ENCODE assay signal across 17 mouse cellular contexts in genomic region chr14:72002205-72003138, GRCm38 (mm10).
DNase-seq lines count a peak whose midpoint lies in the region; ATAC-seq and TF ChIP-seq lines count a peak whose summit lies in the region.
"Had no signal": no experiment of that assay in that cellular context is flagged by ENCODE, and none has a peak within 500 bp of the region (broad histone marks: within the 10 kb centered on the region; RNA-seq: fewer than 3 reads in every experiment).

No protein-coding gene starts in this region.

- DNase-seq in lung, postnatal 25 days (ENCODE audit: low spot score): no peak
- peak; percentile 32 for DNase-seq in embryonic facial prominence, embryonic 14.5 days (ENCODE audit: low spot score)
- peak; percentile 22 to 23 for DNase-seq in right cerebral cortex, postnatal 10 days (ENCODE audit: low spot score in 2 of 2)
- no peak for DNase-seq in heart, postnatal 4 days
- no peak for DNase-seq in thymus, postnatal 25 days
- DNase-seq: cerebellum, adult 18-20 months; forebrain, postnatal 0 days; lung, postnatal 4 days had no signal

- H3K27ac ChIP-seq in intestine, embryonic 15.5 days: peak overlapping the region; percentile 3
- no peak overlapping the region for H3K27ac ChIP-seq in intestine, postnatal 0 days (ENCODE audit: low read depth, low read length)
- H3K27ac ChIP-seq in lung, embryonic 15.5 days: no peak overlapping the region
- H3K27ac ChIP-seq in embryonic facial prominence, embryonic 14.5 days (replicated peaks; ENCODE audit: low read depth, low read length): 0 out of 2 replicates have a peak overlapping the region, but pooled peaks have one; percentile 8
- H3K27ac ChIP-seq: heart, embryonic 15.5 days; layer of hippocampus, adult 2 months; liver, embryonic 14.5 days; midbrain, embryonic 12.5 days; neural tube, embryonic 13.5 days had no signal

- no peak overlapping the region for H3K4me3 ChIP-seq in intestine, embryonic 15.5 days (replicated peaks)
- H3K4me3 ChIP-seq in intestine, postnatal 0 days (ENCODE audit: low read depth, low read length): no peak overlapping the region
- H3K4me3 ChIP-seq in lung, embryonic 15.5 days: no peak overlapping the region
- H3K4me3 ChIP-seq in embryonic facial prominence, embryonic 14.5 days (ENCODE audit: low read depth, low read length): no peak overlapping the region
- H3K4me3 ChIP-seq: heart, embryonic 15.5 days; layer of hippocampus, adult 2 months; midbrain, embryonic 12.5 days; neural tube, embryonic 13.5 days had no signal

- H3K27me3 ChIP-seq in intestine, embryonic 15.5 days (replicated peaks): no peaks in the 10 kb centered on the region
- no peaks in the 10 kb centered on the region for H3K27me3 ChIP-seq in intestine, postnatal 0 days (replicated peaks; ENCODE audit: control insufficient read depth, insufficient read depth, low read length)
- H3K27me3 ChIP-seq in lung, embryonic 15.5 days: no peaks in the 10 kb centered on the region
- no peaks in the 10 kb centered on the region for H3K27me3 ChIP-seq in embryonic facial prominence, embryonic 14.5 days (replicated peaks; ENCODE audit: control insufficient read depth, insufficient read depth, low read length)
- H3K27me3 ChIP-seq: heart, embryonic 15.5 days; midbrain, embryonic 12.5 days; neural tube, embryonic 13.5 days had no signal

- no peak; the same call in 1 of the 2 replicates for ATAC-seq in intestine, embryonic 15.5 days
- no peak for ATAC-seq in intestine, postnatal 0 days
- ATAC-seq in lung, embryonic 15.5 days (ENCODE audit: borderline replicate concordance, extremely low read depth, low FRiP score, low TSS enrichment): 0 out of 2 replicates have a peak, but pooled peaks have one; percentile 49
- no peak for ATAC-seq in embryonic facial prominence, embryonic 14.5 days (ENCODE audit: low read depth)
- ATAC-seq: activated CD4-positive, CD25-positive, alpha-beta regulatory T cell, adult 4 months; forebrain, postnatal 0 days had no signal

- no peaks in the 10 kb centered on the region for H3K4me1 ChIP-seq in intestine, embryonic 15.5 days (replicated peaks)
- H3K4me1 ChIP-seq in intestine, postnatal 0 days (replicated peaks; ENCODE audit: control insufficient read depth, insufficient read depth, low read length): no peaks in the 10 kb centered on the region
- 0 out of 2 replicates have a peak, but pooled peaks cover 8% of the 10 kb centered on the region for H3K4me1 ChIP-seq in lung, embryonic 15.5 days
- H3K4me1 ChIP-seq in embryonic facial prominence, embryonic 14.5 days (ENCODE audit: control insufficient read depth, insufficient read depth, low read length): no peaks in the 10 kb centered on the region; the same call in 1 of the 2 replicates
- H3K4me1 ChIP-seq: heart, embryonic 15.5 days; midbrain, embryonic 12.5 days had no signal

- H3K4me2 ChIP-seq in intestine, embryonic 15.5 days (replicated peaks): no peak overlapping the region
- no peak overlapping the region for H3K4me2 ChIP-seq in intestine, postnatal 0 days (replicated peaks; ENCODE audit: low read depth)
- no peak overlapping the region for H3K4me2 ChIP-seq in lung, embryonic 15.5 days
- H3K4me2 ChIP-seq in embryonic facial prominence, embryonic 14.5 days (ENCODE audit: low read depth, low read length): no peak overlapping the region
- H3K4me2 ChIP-seq: heart, embryonic 15.5 days; midbrain, embryonic 12.5 days; neural tube, embryonic 13.5 days had no signal

- 36% methylated on average over 7 of the region's 7 CpGs for WGBS in intestine, embryonic 15.5 days
- 54% methylated on average over 7 of the region's 7 CpGs for WGBS in intestine, postnatal 0 days
- 31% methylated on average over 7 of the region's 7 CpGs for WGBS in lung, embryonic 15.5 days
- WGBS in embryonic facial prominence, embryonic 14.5 days: 49% methylated on average over 7 of the region's 7 CpGs

- no peaks in the 10 kb centered on the region for H3K9me3 ChIP-seq in intestine, embryonic 15.5 days
- no peaks in the 10 kb centered on the region for H3K9me3 ChIP-seq in intestine, postnatal 0 days (ENCODE audit: control insufficient read depth)
- H3K9me3 ChIP-seq in lung, embryonic 15.5 days: no peaks in the 10 kb centered on the region
- no peaks in the 10 kb centered on the region for H3K9me3 ChIP-seq in embryonic facial prominence, embryonic 14.5 days (ENCODE audit: control insufficient read depth, low read length)
- H3K9me3 ChIP-seq: heart, embryonic 15.5 days; midbrain, embryonic 12.5 days; neural tube, embryonic 13.5 days had no signal

- TF ChIP-seq CTCF in intestine, postnatal 0 days (IDR thresholded peaks at IDR 0.05; ENCODE audit: low read depth): no peak

- H3K9ac ChIP-seq in intestine, embryonic 15.5 days: no peak overlapping the region
- no peak overlapping the region for H3K9ac ChIP-seq in intestine, postnatal 0 days (ENCODE audit: low read depth, low read length)
- H3K9ac ChIP-seq in lung, embryonic 15.5 days: no peak overlapping the region
- no peak overlapping the region for H3K9ac ChIP-seq in embryonic facial prominence, embryonic 14.5 days (ENCODE audit: low read depth, low read length)
- H3K9ac ChIP-seq: forebrain, postnatal 0 days; heart, embryonic 15.5 days; liver, embryonic 14.5 days; midbrain, embryonic 12.5 days; neural tube, embryonic 13.5 days had no signal

- H3K36me3 ChIP-seq in intestine, embryonic 15.5 days: no peaks in the 10 kb centered on the region
- H3K36me3 ChIP-seq in intestine, postnatal 0 days (ENCODE audit: control insufficient read depth, insufficient read depth): no peaks in the 10 kb centered on the region
- H3K36me3 ChIP-seq in lung, embryonic 15.5 days: no peaks in the 10 kb centered on the region
- no peaks in the 10 kb centered on the region for H3K36me3 ChIP-seq in embryonic facial prominence, embryonic 14.5 days (ENCODE audit: control insufficient read depth, insufficient read depth, low read length)
- H3K36me3 ChIP-seq: heart, embryonic 15.5 days; midbrain, embryonic 12.5 days; neural tube, embryonic 13.5 days had no signal

Comparison
In these comparisons a context has a peak if more than half of its experiments do, and no peak if none do; other contexts are left out.
1. H3K27ac ChIP-seq: peak in intestine, embryonic 15.5 days (single experiment) and embryonic facial prominence, embryonic 14.5 days (single experiment); none in intestine, postnatal 0 days (single experiment) and lung, embryonic 15.5 days (single experiment).
2. DNase-seq: peak in embryonic facial prominence, embryonic 14.5 days (single experiment) and right cerebral cortex, postnatal 10 days (2 of 2); none in lung, postnatal 25 days (single experiment), heart, postnatal 4 days (single experiment) and thymus, postnatal 25 days (single experiment).